Mouse (Mus musculus): ENCODE measurements at regions not wholly inside any gene's neighbourhood (a gene's known extent, or its start where the extent isn't known, plus 50 kb on each side); places are given as distances from the start of the nearest gene placed in this dataset.

GRCm38 (mm10) chr5:73803431-73803830 lies 152.3 kb downstream of the Spata18 start:
- no peak for TF ChIP-seq POLR2A (IDR thresholded peaks at IDR 0.05; ENCODE audit: low read depth, low read length)
- no peak for TF ChIP-seq CTCF (conservative IDR thresholded peaks at IDR 0.05; ENCODE audit: insufficient read depth, insufficient read length, low read depth, low read length)
